24 mouse cellular contexts compared by ENCODE assay signal in genomic region chr2:178089586-178089985, GRCm38 (mm10). TPM values are rescaled to one million over a fixed set of nuclear protein-coding genes. Genes with fewer than 3 reads are reported as not detected.
DNase-seq lines count a peak whose midpoint lies in the region; TF ChIP-seq lines count a peak whose summit lies in the region.
"Had no signal": no experiment of that assay in that cellular context is flagged by ENCODE, and none has a peak within 500 bp of the region (broad histone marks: within the 10 kb centered on the region; RNA-seq: fewer than 3 reads in every experiment).

No protein-coding gene starts in this region.

- no peak overlapping the region for H3K4me3 ChIP-seq in ES-Bruce4 (ENCODE audit: low read depth, low read length)

- no peaks in the 10 kb centered on the region for H3K9me3 ChIP-seq in ES-Bruce4 (replicated peaks; ENCODE audit: control insufficient read depth, insufficient read depth, low read length, poor library complexity, severe bottlenecking)
- H3K9me3 ChIP-seq: G1E had no signal

- H3K36me3 ChIP-seq in ES-Bruce4 (ENCODE audit: control insufficient read depth, insufficient read depth, low read length, poor library complexity, severe bottlenecking), result no peaks in the 10 kb centered on the region
- H3K36me3 ChIP-seq: G1E had no signal

- H3K27ac ChIP-seq in ES-Bruce4 (ENCODE audit: insufficient read depth, low read length), result peak overlapping the region; percentile 28; the same call in 1 of the 2 replicates

- H3K9ac ChIP-seq in ES-Bruce4 (ENCODE audit: low read depth, poor library complexity, severe bottlenecking), result no peak overlapping the region

- H3K4me1 ChIP-seq in ES-Bruce4 (ENCODE audit: control insufficient read depth, insufficient read depth, low read length), result no peaks in the 10 kb centered on the region

- DNase-seq in ES-CJ7 (ENCODE audit: low read depth, low spot score), result peak; percentile 64
- DNase-seq in R1 (ENCODE audit: low read depth, low spot score), result peak; percentile 67
- DNase-seq in ZHBTc4 (ENCODE audit: low read depth, low spot score), result peak; percentile 61
- no peak for DNase-seq in ovary, postnatal 36 days (ENCODE audit: low spot score)
- no peak for DNase-seq in right cerebral cortex, postnatal 10 days (ENCODE audit: low spot score in 2 of 2)
- DNase-seq in right cerebral cortex, postnatal 36 days (ENCODE audit: low spot score in 2 of 2), result no peak
- DNase-seq in heart, adult 11 months, result no peak
- DNase-seq: adrenal gland, adult 2 months; adrenal gland, adult 8-10 months; adrenal gland, postnatal 10 days; adrenal gland, postnatal 14 days; adrenal gland, postnatal 25 days; adrenal gland, postnatal 36 days; B cell, adult 2 months; cerebellum, adult 11 months; cerebellum, adult 11-12 months; cerebellum, adult 18-20 months; cerebellum, adult 2 months; cerebellum, adult 8-10 months; cerebellum, adult 9-10 months had no signal

- TF ChIP-seq EP300 in ES-Bruce4 (IDR thresholded peaks at IDR 0.05; ENCODE audit: insufficient read depth, low read depth, low read length), result no peak

- no peaks in the 10 kb centered on the region for H3K27me3 ChIP-seq in ES-Bruce4 (ENCODE audit: control insufficient read depth, insufficient read depth, low read length, poor library complexity, severe bottlenecking)

- TF ChIP-seq CTCF in ES-Bruce4 (IDR thresholded peaks at IDR 0.05; ENCODE audit: low read depth, low read length), result no peak

- TF ChIP-seq POLR2A in ES-Bruce4 (IDR thresholded peaks at IDR 0.05; ENCODE audit: insufficient read depth, low read length), result no peak

RNA-seq across cellular contexts. Expression of gene Zfp931, which starts 11.3 kb away (rescaled TPM):
- 4.6 and 9.8 TPM in 2 replicates for polyA plus RNA-seq in ES-Bruce4 (2011; ENCODE audit: insufficient read depth, insufficient read length, low read depth, missing spikeins)

RNA-seq across cellular contexts. Expression of gene Phactr3, which starts 29.2 kb away (rescaled TPM):
- 0.75 and 0.85 TPM in 2 replicates for polyA plus RNA-seq in ES-Bruce4 (2011; ENCODE audit: insufficient read depth, insufficient read length, low read depth, missing spikeins)
- polyA plus RNA-seq: C2C12, G1E, Patski had no signal

Comparison
In these comparisons a context has a peak if more than half of its experiments do, and no peak if none do; other contexts are left out.
1. DNase-seq: peak in ES-CJ7 (single experiment), R1 (single experiment) and ZHBTc4 (single experiment); none in ovary, postnatal 36 days (single experiment), right cerebral cortex, postnatal 10 days (0 of 2), right cerebral cortex, postnatal 36 days (0 of 2) and heart, adult 11 months (single experiment).